Mouse (Mus musculus) heart, adult 8-10 months (tissue): ENCODE results near the gene Iqce. TPM values are rescaled to one million over a fixed set of nuclear protein-coding genes. Genes with fewer than 3 reads are reported as not detected.

Source experiments
- DNase-seq: peaks from one replicate; pipeline ENCODE4 v3.0.0; 2022; ENCODE audit warnings: low spot score
- total RNA-seq, 4 experiments: library from RNA; stranded (reverse); gene quantifications; 2 replicates each; pipeline ENCODE4 v1.2.4; 2022

Iqce gene
- total RNA-seq, 4 experiments from 2014 or later = 4.5 to 7.8 (median 5.6) TPM

DNA sequence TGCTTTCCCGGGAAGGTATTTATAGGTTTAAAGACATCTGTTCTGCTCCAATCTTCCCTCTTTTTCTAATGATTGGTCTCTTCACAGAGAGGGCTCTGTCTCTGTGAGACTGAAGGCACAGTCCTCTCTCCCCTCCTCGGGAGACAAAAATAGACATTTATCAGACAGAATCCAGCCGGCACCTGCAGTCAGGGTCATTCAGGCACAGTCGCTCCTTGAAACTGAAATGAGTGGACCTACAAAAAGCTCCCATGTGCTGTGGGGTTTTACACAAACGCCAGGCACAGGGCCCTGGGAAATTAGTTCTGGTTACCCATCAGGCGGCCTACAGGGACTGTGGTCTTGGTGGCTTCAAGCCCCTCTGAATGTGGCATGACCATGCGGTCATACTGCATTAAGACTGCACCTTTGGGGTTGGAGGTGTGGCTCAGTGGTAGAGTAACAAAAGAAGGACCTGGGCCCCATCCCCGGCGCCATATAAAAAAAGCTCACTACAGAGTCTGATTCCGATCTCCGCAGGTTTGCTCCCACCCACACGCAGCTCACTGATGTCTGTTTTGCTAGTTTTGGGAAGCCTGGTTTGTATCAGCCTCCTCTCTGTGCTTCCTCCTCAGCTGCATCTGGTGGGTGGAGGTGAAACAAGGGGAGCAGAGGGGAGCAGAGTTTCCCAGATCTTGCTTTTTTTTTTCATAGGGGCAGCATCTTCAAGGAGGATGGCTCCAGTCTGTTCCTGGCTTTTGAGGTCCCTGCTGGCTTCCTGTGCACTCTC lies 40.1 kb downstream of the Iqce start:
- no peak for DNase-seq

DNA sequence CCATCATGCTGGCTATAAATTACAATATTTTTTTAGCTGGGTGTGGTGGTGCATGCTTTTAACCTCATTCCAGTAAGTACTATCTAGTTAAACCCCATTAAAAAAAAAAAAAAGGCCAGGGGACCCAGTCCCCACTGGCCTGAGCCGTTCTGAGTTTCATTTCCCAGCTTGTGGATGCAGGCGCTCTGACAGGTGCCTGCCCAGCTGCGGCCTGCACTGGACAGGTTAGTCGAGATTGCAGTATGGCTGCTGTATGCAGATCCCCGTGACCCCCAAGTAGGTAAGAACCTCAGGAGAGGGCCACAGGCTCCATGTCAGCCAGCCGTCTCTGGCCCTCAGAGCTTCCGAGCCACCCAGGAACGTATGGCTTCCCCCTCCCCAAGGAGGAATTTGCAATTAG lies 40.8 kb downstream of the Iqce start:
- DNase-seq = no peak

DNA sequence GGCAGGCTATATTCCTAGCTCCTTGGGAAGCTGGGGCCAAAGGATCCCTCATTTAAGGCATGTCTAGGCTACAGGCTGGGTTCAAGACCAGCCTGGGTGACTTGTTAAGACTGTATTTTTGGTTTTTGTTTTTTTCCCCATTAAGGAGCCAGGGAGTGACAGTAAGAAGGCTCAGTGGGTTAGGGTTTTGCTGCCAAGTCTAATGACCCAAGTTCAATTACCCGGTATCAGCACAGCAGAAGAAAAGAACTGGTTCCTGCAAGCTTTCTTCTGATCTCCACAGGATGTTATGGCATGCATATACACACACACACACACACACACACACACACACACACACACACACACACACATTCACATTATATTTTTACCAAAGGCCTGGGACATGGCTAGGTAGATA lies 41.8 kb downstream of the Iqce start:
- no peak for DNase-seq

DNA sequence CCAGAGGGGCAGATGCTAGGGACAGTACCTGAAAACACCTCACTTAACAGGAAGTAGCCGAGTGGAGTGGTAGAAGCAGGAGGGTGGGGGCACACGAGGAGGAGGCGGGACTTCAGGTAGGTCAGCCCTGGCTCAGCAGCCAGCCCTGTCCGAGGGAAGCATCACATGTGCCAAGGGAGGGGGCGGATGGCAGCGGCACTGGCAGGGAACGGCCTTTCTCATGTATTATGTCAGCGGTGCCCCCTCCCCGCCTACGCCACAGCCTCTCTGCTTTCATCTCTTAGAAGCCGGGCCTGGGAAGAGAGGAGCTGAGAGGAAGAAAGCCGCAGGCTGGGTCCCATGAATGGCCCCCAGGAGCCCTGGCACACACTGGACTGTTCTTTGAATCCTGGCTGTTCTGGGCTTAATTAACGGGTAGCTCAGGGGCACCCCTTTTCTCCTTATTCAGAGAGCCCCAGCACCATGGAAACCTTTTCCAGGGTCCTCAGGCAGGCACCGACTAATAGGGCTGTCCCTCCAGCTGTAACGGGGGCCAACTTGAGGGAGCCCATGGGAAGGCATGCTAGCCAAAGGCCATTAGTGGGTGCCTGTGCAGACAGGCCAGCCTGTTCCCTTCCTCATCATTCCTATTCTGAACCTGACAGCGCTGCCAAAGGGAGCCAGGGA lies 42.4 kb downstream of the Iqce start:
- DNase-seq = no peak

DNA sequence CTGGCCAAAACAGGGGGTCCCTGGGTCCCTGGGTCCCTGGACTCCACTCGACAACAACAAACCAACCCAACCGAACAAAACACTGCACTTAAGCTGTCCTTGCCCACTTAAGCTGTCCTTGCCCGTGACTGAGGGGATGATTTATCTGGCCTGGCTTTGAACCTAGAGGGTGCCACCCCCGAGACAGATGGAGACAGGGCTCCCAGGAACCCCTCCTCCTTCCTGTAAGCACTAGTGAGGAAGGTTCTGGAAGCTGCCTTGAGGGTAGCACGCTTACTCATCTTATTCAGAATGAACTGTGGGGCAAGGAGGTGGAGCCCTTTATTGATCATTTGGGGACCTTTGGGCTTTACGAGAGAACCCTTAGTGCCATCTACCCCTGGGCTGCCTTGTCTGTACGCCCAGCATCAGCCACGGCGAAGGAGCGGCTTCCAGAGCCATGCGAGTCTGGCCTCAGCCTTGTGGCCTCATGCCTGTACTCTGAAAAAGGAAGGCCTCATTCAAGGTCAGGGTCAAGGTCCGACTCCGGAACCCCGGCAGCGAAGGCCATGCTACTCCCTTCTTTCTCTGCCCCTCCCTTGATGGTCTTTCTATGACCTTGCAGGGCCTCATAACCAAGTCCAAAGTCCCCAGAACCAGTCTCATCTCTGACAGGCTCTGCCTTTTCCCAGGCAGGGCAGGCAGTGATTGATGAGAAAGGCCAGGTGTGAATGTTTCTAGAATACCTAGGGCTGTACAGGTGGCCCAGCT lies 47.9 kb downstream of the Iqce start:
- no peak for DNase-seq

DNA sequence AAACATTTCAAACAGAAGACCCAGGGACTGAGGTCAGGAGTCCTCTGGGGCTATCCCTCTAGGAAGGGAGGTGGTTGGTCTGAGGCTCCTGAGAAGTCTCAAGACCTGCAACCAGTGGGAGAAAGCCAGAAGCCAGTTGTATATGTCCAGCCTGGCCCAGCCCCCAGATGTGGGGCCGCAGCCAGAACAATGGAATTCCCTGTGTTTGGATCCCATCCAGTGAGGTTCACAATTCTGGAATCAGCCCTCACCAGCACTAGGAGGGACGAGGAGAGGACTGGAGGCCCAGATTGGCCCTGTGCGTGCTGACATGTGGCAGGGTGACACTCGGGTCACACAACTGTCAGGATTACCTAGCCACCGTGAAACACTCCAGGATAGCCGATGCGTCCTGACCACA lies 49.6 kb downstream of the Iqce start:
- DNase-seq = no peak

DNA sequence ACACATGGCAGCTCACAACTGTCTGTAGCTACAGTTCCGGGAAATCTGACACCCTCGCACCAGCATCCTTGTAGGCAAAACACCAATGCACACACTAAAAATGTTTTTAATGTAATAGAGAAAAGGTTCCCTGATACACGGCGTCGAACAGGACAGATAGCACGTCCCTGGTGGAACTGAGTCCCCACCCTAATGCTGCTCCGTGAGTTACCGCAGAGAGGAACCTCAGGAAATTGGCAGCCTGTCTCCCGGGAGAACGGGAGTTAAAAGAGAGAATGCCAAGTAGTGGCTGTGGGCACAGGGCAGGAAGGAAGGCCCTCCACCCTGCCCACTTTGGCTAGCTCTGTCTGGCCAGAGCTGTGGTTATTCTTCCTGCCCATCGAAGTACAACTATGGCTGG lies 50.9 kb downstream of the Iqce start:
- DNase-seq = no peak

DNA sequence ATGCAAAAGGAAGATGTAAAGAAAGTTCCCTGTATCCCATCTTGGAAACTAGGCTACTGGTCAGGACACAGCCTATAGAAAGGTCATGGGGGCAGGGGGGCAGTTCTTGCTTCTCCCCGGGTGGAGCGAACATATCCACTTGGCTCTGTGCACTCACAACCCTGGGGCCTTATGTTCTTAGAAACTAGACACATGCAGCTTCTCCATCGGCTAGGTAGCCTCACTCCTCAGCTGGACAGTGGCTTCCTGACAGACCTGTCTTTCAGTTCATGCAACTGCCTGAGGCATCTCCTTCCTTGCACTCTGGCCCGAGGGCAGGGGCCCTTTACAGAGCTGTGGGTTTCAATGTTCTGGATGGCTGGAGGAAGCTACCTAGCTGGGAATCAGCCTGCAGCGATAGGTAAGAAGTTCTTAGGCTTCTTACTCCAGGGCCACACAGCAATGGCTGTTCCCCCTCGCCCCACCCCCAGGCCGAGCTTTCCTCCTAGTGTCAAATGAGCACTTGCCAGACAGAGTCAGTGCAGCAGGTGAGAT lies 52.2 kb downstream of the Iqce start:
- DNase-seq = no peak

DNA sequence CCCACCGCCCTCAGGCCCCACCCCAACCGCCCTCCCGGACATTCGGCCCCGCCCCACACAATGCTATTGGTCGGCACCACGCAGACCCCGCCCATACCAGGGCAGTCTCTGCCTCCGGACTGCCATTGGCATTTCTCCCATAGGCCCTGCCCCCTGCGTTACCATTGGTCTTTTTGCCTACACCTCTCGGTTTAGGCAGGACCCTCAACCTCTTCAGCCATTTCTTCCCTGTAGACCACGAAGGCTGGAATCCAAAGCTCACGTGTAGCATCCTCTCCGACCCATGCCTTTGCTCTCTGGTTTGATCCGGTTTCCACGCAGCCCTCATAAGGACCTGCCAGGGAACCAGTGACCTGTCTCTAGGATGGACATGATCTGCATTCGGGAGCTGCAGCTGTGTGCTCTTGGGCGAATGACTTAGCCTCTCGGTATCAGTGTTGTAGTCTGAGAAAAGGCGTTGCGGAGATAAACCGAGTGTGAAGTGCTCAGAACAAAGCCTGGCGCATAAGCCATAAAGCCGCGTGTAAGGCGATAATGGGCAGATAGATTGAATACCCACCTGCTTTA lies 53.0 kb downstream of the Iqce start:
- DNase-seq = peak; percentile 96

DNA sequence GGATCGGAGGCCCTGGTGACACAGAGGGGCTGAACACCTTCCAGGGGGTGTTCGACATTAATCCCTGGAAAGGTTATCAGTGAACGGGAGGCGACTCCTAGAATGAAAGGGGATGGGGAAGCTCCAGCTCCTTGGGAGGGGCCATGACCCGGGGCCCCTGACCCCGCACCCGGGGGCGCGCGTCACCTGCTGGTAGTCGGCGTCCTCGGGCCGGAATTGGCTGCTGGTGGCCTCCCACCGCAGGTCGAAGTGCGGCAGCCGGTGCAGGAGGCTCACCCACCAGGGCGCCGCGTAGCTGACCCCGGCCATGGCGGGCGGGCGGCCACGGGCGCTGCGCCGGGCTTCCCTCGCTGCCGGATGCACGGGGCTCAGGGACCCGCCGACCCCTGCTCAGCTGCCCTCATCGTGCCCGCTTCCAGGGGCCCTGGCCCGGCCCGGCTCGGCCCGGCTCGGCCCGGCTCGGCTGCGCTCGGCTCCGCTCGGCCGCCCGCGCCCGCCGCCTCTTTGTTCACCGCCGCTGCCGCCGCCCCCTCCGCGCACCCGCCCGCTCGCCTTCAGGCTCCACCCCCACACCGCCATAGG lies 53.6 kb downstream of the Iqce start, which contains the start of gene Ttyh3:
Ttyh3 (minus strand) TSS at position 513 of the 582 bp plus-strand sequence.
- DNase-seq = no peak

DNA sequence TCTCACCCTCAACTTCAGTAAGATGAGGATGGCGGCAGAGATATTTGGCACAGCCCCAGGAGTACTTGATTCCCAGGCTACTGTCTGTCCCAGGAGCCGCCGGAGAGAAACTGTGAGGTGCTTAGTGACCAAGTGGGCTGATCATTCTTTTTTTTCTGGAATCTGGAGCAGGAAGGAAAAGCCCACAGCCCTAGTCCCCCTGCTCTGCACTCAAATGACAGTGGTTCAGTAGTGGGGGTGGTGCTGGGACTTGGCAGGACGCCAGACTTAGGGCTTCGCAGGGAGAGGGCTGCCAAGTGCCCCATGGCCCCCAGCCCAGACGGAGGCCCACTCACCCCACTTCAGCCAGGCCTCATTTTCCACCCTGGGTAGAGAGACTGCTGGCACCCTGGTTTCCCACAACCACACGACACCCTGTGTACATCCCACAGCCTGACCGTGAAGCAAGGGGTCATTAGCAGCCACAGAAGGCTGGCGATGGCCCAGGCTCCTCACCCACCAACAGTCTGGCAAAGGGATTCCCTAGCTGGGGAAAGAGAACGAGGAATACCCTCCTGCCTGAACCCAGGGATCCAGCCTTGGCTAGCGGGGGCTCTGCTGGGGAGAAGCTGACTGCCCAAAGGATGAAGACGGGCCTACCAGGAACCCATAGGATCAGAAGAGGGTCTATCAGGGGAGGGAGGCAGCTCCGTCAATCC lies 54.2 kb downstream of the Iqce start:
- DNase-seq = no peak

DNA sequence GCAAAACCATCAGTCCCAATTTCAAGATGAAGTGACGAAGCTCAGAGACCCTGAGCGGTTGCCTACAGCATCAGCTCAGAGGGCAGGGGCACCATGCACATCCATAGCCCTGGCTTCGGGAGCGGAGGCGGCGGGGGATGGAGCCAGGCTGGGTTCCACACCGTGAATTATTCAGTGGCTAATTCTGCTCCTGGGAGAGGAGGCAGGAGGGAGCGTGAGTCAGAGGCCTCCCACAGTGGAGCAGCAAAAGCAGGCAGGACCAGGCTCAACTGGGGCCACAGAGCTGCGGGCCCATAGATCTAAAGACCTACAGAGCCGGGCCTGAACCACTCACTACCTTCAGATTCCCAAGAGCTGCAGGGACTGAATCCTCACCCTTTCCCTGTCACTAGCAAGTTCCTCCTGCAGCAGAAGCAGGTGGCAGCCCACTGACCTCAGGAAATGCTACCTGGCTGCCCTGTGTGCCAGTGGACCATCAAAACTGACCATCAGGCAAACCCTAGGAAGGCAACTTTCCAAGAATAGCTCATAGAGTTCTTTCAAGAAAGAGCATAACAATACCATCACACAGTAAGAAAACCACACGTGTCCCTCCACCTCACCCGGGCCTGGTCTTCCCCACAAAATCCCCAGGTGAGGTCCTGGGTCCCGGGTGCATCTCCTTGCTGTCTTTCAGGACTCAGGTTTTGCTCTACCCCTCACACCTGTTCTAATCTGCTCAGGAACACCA lies 55.0 kb downstream of the Iqce start:
- no peak for DNase-seq

DNA sequence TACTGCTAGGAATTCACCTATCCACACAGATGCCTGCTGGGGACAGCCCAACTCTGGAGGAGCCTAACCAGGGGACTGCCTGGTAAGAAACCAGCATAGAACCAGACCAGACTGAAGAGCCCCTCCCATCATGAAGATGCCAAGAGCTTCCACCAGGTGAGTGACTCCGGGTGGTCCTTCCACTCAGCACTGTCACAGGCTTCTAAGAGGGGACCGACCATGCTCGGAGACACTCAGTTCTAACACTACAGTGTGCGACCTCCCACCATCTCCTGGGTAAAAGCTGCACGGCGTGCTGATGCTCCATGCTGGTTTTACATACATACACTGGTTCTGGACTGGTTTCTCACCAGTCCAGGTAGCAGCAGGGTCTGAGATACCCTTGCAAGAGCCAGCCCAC lies 56.0 kb downstream of the Iqce start:
- DNase-seq = no peak

DNA sequence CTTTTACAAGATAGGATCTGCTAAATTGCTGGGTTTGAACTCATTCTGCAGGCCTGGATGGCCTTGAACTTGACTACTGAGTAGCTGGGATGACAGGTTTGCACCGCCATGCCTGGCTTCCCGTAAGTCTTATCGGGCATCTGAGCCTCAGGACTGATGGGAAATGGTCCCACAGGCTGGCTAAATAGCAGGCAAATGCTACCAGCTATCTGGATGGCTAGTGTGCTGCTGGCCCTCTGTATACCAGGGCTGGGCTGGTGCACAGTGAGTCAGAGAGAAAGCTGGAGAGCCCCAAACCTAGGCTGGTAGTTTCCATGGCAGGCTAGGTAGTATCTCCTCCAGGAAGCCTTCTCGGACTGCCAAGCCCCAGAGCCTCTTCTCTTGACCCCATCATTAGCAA lies 56.7 kb downstream of the Iqce start:
- DNase-seq = no peak

DNA sequence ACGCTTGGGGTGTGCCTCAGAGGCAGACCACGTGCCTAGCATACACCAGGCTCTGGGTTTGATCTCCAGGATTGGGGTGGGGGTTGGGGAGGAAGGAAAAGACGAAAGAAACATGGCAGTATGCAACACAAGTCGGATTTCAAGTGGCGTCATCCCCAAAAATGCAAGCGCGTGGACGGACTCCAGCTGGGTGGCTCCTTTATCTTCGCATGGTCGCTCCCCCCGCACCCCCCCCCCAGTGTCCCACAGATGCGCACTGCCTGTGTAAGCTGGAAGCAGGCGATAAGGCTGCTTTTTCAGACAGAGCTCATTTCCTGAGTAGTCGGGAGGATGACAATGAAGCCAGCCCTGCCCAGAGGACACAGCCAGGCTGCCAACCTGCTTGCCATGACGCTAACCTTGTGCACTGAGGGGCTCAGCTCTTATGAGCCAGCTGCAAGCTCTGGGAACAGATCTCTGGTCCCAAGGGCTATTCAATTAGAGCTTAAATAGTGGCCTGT lies 57.4 kb downstream of the Iqce start:
- no peak for DNase-seq

DNA sequence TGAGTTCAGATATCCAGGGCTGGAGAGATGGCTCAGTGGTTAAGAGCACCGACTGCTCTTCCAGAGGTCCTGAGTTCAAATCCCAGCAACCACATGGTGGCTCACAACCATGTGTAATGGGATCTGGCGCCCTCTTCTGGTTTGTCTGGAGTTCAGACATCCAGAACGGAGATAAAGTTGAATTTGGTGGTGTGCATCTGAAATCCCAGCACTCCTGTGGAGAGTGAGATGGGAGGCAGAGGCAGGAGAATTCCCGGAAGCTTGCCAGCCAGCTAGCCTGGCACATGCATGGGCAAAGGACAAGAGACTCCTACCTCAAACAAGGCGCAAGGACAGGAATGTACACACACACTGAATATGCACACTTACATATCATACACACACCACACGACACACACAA lies 57.9 kb downstream of the Iqce start:
- no peak for DNase-seq

DNA sequence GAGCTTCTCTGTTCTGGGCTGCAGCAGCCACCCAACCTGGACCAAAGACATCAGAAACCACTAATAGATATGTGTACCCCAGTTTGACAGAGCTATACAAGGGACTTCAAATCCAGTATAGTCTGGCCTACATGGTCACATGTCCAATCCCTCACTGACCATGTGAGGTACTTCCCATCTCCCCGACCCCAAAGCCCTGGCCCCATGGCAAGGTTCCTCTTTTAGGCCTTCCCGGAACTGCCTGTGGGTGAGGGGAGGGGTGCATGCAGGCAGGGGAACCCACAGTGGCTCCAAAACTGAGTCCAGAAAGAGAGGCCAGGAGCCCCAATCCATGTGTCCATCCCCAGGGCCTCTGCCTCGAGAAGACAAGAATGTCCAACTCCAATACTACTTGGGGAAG lies 60.1 kb downstream of the Iqce start:
- no peak for DNase-seq

DNA sequence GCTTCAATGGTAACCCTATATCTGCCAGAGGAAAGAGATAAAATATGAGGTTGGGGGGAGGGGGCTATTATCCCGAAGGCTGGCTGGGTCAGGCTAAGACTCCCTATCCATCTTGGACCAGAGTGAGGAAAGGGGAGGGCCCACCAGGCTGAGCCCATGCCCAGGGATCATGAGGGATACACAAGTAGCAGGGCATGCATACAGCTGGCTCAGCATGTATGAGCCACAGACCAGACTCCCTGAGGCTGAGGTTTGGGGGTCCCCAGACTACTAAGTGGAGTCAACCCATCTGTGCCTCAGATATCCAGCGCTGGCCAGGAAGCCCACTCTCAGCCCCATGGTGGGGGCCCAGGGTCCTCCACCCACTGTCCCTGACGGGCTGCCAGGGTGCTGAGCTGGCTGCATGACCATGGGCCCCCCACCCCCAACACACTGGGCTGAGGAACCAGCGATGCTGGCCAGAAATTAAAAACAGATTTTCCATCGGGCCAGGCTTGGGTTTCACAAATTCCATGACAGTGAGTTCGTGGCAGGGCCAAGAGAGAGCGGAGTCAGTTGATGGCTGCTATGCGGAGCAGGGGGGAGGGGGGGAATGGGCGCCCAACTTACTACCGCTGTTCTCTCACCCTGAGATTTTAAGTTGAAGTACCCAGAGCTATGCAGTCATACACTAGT lies 60.8 kb downstream of the Iqce start:
- no peak for DNase-seq

DNA sequence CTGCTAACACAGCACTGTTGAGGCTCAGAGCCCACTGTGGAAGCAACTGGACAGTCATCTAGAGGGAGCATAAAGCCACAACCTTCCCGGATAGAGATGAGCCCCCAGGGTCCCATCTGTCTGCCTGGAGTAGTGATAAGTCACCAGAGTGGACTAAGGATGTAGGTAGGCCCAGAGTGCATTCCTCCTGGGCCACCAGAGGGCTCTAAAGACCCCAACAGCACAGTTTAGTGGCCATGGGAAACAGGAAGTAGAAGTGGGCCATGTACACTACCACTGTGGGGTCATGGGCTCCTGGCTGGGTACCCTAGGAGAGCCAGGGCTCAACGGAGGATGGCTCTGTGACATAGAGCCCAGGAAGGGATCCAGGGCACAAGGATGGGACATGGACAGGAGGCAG lies 61.4 kb downstream of the Iqce start:
- no peak for DNase-seq

DNA sequence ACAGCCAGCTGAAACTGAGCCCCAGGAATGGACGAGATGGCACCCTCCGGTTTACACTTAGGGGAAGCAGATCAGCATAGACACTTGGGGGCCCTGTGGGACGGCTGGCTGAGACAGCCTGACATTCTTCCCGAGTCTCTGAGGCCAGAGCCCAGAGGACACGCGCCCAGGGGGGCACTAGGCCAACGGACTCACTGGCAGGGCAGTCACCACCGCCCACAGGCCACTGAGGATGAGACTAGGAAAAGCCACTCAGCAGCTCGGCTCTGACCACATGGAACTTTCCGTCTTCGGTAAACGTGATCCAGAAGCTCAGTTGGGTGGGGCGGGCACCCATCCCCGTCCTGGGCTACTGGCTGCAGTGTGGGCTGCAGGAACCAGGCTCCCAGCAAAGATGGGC lies 62.3 kb downstream of the Iqce start:
- no peak for DNase-seq
